Mouse (Mus musculus) MEL (cell line): ENCODE data around the gene Ift20.

Experiments used
- SIN3A ChIP-seq: IDR thresholded peaks from 2 replicates; pipeline ENCODE4 v1.6.1; 2012; ENCODE audit warnings: low read length, improper control_type of control experiment, inconsistent platforms
- USF1 ChIP-seq: IDR thresholded peaks from 2 replicates; pipeline ENCODE4 v1.6.1; 2014; ENCODE audit warnings: low read depth, mild to moderate bottlenecking, inconsistent platforms, low read length, improper control_type of control experiment, moderate library complexity

GRCm38 (mm10) chr11:78535376-78536079 is 633 bp upstream of the Ift20 start:
- TF ChIP-seq SIN3A (no peak), USF1 (no peak)
